Mouse (Mus musculus): ENCODE measurements around the gene Rap1gds1.

Rap1gds1 gene

DNA sequence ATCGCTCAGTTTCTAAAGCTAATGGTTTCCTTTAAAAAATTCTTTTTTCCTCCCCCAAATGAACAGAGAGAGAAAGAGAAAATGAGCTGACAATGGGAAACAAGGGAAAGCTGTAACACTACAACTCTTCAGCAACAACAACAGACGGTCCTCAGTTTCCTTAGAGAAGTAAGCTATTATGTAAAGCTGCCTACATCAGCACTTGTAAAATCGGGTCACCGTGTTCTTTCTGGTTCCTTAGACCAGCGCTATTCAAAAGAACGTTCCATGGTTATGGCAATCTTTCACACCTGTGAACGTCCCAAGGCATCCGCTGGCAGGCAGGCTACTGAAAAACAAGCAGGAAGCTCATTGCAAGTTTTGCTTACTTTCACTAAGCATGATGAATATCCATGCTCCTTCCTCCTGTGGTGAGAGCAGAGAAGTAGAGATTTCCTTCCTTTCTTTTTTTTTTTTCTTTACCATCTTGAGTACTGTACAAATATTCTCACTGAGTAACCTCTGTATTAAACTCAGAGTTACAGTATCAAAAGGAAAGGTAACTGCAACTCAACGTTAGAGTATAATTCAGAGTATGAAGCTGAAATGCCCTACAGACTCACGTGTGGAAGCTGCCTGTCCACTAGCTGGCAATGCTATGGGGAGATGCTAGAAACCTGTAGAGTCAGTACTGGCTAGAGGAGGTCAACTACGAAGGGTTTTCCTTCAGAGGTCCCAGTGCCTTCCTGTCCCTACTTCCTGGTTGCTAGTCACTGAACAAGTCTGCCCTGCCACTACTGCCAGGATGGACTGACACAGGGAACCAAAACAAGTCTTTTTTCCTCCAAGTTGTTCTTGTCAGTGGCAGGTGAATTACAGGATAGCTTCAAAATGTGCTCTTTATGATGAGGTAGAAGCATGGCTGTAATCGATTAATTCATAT is 26.0 kb downstream of the Rap1gds1 start:
- no peak for DNase-seq (ENCODE audit: low read depth, low spot score)

GRCm38 (mm10) chr3:139042433-139042854 is 32.6 kb downstream of the Rap1gds1 start:
- DNase-seq (ENCODE audit: low read depth, low spot score), result no peak

DNA sequence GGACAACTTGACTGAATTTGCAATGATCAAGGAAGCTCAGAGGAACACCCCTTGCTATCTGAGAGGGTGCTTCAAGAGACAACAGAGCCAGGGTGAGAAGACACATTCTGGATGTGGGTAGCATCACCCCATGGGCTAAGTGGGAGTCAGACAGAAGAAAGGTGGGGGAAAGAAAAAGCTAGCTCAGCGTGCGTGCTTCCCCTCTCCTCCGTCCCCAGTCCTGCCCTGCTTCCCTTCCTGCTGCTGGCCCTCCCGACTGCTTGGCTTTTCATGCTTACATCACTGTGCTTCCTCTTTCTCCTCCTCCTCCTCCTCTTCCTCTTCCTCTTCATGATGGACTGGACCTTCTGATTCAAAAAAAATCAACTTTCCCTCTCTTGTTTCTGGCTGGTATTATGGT is 33.1 kb downstream of the Rap1gds1 start:
- no peak for DNase-seq (ENCODE audit: low read depth, low spot score)

- no peak for DNase-seq (ENCODE audit: low read depth, low spot score)
These were observed 38.0 kb downstream of the Rap1gds1 start for GRCm38 (mm10) chr3:139037030-139037429.

DNA sequence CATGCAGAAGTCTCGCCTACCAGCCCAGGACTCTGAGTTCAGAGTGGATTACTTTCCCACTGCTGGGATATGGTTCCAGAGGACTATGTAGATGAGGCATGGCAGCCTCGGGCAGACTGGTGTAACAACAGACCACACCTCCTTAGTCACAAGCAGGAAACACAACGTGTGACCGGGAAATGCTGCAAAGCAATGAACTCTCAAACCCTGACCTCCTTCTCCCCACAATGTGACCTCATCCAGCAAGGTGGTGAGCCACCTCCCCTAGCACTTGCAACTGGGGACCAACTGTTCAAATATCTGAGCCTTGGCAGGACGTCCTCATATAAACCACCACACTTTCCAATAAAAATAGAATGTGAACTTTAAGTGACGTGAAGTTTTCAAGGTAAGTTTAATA is 41.8 kb downstream of the Rap1gds1 start:
- no peak for DNase-seq (ENCODE audit: low read depth, low spot score)

DNA sequence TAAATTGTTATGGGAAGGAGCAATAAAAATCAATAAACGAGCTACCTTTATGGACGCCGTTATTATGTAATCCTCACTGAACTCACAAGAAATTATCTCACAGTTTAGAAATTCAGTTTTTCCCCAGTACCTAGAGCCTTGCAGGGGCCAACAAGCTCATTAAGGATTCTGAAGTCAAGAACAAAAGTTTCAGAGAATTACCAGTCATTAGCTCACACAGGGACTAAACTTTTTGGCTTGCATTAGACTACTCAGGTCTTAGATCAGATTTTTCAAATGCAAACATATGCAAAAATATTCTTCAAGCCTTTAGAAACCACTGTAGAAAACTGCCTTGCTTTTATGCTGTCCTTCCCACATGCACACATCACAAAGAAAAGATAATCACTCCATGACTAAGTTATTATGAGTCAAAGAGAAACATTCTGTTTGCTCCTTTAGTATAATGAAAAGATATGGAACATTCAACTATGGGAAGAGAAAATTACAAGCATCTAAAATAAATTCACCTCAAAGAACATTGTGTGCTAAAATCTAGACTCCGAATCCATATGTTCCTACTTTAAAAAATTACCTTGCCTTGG is 44.3 kb downstream of the Rap1gds1 start:
- no peak for DNase-seq (ENCODE audit: low read depth, low spot score)

GRCm38 (mm10) chr3:139025077-139025476 is 49.9 kb downstream of the Rap1gds1 start:
- no peak for DNase-seq (ENCODE audit: low read depth, low spot score)

DNA sequence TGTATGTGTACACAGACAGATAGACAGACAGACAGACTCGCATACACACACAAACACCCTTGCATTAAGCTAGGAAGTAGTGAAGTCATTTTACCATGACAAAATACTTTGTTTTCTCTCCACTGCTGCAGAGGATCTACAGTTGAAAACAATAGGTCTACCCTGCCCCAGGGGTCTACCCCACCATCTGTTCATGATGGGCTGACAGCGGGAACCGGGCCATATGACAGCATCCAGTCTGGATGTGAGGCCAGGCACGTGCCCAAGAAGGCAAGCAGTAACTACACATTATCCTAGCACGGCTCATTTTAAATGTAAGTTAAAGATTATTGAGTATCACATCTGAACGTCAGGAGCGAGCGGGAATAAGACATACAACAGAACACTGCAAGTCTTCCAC is 51.4 kb downstream of the Rap1gds1 start:
- no peak for DNase-seq (ENCODE audit: low read depth, low spot score)

DNA sequence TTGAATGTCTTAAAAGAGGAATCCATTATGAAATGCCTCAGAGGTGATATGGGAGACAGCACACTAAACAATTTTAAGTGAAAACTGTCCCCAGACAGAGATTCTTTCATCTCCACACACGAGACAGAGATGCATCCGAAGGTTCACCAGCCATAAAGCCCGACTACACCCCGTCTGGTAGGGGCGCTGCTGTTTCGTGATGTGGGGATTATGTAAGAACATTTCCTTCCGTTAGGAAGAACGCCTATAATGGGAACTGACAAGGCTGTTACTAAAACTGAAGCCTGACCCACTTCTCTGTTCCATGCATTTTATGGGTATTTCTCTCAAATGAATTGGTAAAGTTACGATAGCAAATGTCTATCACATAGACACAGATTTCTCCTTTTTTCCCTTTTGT is 62.6 kb downstream of the Rap1gds1 start:
- DNase-seq (ENCODE audit: low read depth, low spot score), result no peak

GRCm38 (mm10) chr3:139005669-139006068 is 69.3 kb downstream of the Rap1gds1 start:
- DNase-seq (ENCODE audit: low read depth, low spot score), result no peak

DNA sequence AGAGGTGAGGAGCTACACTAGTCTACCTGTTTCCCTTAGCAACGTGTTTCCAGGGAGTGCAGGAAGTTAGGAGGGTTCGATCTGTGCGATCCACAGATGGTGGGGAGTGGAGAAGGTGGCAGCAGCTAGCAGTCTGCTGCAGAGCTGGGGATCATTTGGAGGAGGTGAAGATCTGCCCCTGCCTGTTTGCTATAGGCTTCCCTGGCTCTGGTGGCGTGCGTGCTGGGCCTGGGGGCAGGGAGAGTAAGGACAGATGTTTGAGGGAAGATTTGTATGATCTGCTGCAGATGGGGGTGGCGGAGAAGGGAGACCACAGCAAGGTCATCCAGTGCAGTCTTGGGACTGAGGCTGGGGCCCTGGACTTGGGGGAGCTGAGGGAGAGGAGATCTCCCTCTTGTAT is 72.2 kb downstream of the Rap1gds1 start:
- no peak for DNase-seq (ENCODE audit: low read depth, low spot score)

DNA sequence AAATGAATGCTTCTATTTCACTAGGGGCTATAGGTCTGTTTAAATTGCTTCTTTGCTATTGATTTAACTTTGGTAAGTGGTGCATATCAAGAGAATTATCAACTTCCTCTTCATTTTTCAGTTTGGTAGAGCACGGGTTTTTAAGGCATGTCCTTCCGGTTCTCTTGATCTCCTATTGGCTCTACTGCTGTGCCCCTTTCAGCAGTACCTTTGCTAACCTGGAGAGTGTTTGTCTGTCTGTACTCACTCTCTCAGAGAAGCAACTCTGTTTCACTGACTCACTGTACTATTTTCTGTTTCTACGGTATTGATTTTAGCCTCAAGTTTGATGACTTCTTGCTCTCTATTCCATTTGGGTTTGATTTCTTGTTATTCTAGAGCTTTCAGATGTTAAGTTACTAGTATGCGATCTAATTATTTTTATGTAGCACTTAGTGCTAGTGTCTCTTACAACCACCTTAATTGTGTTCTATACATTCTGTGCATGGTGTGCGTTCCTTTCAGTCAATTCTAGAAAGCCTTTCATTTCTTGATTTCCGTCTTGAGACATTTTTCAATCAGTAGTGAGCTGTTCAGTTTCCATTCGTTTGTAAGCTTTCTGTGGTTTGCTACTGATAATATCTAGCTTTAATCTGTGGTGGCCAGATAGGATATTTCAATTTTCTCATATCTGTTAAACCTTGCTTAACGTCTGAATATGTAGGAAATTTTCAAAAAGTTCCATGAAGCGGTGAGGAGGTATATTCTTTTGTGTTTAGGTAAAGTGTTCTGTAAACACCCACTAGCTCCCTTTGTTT is 74.7 kb downstream of the Rap1gds1 start:
- DNase-seq (ENCODE audit: low read depth, low spot score), result no peak

GRCm38 (mm10) chr3:138993473-138993872 is 81.5 kb downstream of the Rap1gds1 start:
- no peak for DNase-seq (ENCODE audit: low read depth, low spot score)

GRCm38 (mm10) chr3:138991367-138991766 is 83.6 kb downstream of the Rap1gds1 start:
- DNase-seq (ENCODE audit: low read depth, low spot score), result no peak

DNA sequence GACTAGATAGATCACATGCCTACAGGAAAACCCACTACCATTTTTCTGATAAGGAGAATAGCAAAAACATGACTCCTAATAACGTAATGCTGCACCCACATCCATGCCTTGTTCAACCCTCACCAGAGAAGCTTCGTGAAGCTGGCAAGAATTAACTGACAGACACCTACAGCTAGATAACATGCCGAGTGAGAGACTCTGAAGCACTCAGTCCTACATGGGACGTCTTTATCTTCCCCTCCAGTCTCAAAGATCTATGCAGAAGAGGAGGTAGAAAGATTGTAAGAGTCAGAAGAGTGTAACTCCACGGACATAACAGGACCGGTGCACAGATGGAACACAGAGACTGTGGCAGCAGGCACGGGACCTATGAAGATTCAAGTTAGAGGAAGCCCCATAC is 85.9 kb downstream of the Rap1gds1 start:
- no peak for DNase-seq (ENCODE audit: low read depth, low spot score)

GRCm38 (mm10) chr3:138988004-138988403 is 87.0 kb downstream of the Rap1gds1 start:
- DNase-seq (ENCODE audit: low read depth, low spot score), result peak; percentile 3

DNA sequence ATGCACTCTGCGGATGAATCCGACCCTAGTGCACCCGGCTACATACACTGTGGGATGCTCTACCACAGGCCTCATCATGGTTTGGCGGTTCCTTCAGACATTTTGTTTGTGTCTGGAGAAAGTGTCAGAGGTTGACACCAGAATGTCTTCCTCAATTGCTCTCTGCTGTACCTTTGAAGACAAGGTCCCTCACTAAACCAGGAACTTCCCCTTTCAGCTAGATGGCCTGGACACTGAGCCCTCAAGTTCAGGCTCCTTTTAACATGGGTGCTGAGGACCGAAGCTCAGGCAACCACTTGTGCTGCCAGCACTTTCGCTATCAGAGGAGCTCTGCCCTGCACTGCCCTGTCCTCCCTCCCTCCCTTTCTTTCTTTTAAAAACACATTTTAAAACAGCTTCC is 92.8 kb downstream of the Rap1gds1 start:
- DNase-seq (ENCODE audit: low read depth, low spot score), result no peak

- peak; percentile 4 for DNase-seq (ENCODE audit: low read depth, low spot score)
These were observed 97.6 kb downstream of the Rap1gds1 start for GRCm38 (mm10) chr3:138977413-138977812.

DNA sequence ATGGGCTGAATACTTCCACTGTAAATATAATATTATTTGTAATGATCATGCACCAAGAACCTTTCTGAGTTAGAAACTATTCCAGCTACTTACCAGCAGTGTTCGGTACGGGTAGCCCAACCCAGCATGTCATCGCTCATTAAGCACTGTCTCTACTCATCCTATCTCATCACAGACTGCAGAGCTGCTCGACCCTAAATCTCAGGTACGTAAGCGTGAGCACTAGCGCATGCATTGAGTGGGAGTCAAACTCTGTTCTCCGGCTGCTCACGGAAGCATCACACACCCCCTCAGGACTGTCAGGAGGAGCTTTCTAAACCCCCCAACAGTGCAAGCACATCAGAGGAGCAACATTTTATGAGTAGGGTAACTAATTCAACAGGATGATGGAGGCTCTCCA is 107.4 kb downstream of the Rap1gds1 start:
- no peak for DNase-seq (ENCODE audit: low read depth, low spot score)

- DNase-seq (ENCODE audit: low read depth, low spot score), result no peak
These were observed 116.5 kb downstream of the Rap1gds1 start for GRCm38 (mm10) chr3:138958527-138958926.

DNA sequence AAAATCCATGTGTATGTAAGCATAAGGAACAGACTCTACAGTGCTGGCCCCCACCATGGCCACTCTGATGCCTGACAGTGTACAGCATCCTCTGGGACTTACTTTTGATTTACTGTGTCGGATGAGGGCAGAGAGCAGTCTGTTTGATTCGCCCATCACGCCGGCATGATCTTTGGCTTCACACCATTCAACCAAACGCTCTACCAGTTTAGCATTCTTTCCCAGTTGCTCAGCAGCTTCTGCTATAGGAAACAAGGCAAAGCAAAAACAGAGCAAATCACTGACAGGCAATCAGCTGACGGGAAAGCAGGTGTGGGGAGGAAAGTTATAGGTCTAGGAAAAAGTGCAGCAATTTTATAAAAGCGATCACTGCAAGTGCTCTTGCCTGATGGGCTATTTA is 119.8 kb downstream of the Rap1gds1 start:
- DNase-seq (ENCODE audit: low read depth, low spot score), result no peak

DNA sequence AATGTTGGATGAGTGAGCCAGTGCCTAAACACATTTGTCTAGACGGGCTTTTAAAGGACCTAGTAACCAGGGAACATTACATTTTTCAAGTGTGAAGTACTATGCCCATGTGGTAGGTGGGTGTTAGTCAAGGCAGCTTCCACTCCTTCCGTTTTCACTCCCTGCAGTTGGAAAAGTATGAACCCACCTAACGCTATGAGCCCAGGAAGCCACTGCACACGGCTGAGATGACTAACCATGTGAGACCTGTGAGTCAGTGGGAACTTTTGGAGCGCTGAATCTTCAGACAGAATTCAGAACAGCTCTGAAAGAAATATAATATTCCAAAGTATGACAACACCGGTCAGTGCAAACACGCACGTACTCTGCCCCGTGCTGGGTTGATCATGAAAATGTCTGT is 125.9 kb downstream of the Rap1gds1 start:
- no peak for DNase-seq (ENCODE audit: low read depth, low spot score)

Data from 3T3-L1 (cell line).